Mouse (Mus musculus) cerebellum, postnatal 4 days (tissue): ENCODE data around the gene Usp33.

ENCODE experiments used
- DNase-seq, 2 experiments: peaks; one replicate each; pipeline ENCODE4 v3.0.0; 2022; ENCODE audit warnings: low spot score in 2 of 2, mixed read lengths in 1 of 2

Usp33 gene

GRCm38 (mm10) chr3:152342961-152343517 is 3.2 kb upstream of the Usp33 start:
- no peak for DNase-seq

- peak in 1 of 2 experiments; percentile 47 for DNase-seq
These were observed 409 bp downstream of the Usp33 start for GRCm38 (mm10) chr3:152346633-152347141.

- no peak for DNase-seq
These were observed 949 bp downstream of the Usp33 start for GRCm38 (mm10) chr3:152347227-152347626.

- DNase-seq, result no peak
These were observed 1.9 kb downstream of the Usp33 start for GRCm38 (mm10) chr3:152348011-152348830.

- no peak for DNase-seq
These were observed 4.2 kb downstream of the Usp33 start for GRCm38 (mm10) chr3:152350431-152350830.

GRCm38 (mm10) chr3:152350966-152351365 is 4.7 kb downstream of the Usp33 start:
- no peak for DNase-seq

- no peak for DNase-seq
These were observed 6.0 kb downstream of the Usp33 start for GRCm38 (mm10) chr3:152352289-152352688.

- no peak for DNase-seq
These were observed 7.3 kb downstream of the Usp33 start for GRCm38 (mm10) chr3:152353434-152354177.

- DNase-seq, result no peak
These were observed 9.1 kb downstream of the Usp33 start for GRCm38 (mm10) chr3:152355361-152355760.

- DNase-seq, result no peak
These were observed 10.5 kb downstream of the Usp33 start for GRCm38 (mm10) chr3:152356751-152357150.

GRCm38 (mm10) chr3:152359151-152359550 is 12.9 kb downstream of the Usp33 start:
- DNase-seq, result no peak

- DNase-seq, result no peak
These were observed 17.9 kb downstream of the Usp33 start for GRCm38 (mm10) chr3:152364181-152364580.

- no peak for DNase-seq
These were observed 29.8 kb downstream of the Usp33 start for GRCm38 (mm10) chr3:152376063-152376462.

GRCm38 (mm10) chr3:152384106-152384505 is 37.8 kb downstream of the Usp33 start:
- no peak for DNase-seq

- DNase-seq, result peak; percentile 76 to 94
These were observed 49.3 kb downstream of the Usp33 start, which contains the start of gene Zzz3 for GRCm38 (mm10) chr3:152395350-152396277. Gene Zzz3 (plus strand): TSS chr3:152395473.

GRCm38 (mm10) chr3:152396278-152396987 is 50.2 kb downstream of the Usp33 start:
- peak; percentile 98 to 99 for DNase-seq

- DNase-seq, result no peak
These were observed 50.7 kb downstream of the Usp33 start for GRCm38 (mm10) chr3:152396988-152397314.

- DNase-seq, result no peak
These were observed 51.2 kb downstream of the Usp33 start for GRCm38 (mm10) chr3:152397335-152397940.

GRCm38 (mm10) chr3:152400441-152400840 is 54.2 kb downstream of the Usp33 start:
- no peak for DNase-seq

GRCm38 (mm10) chr3:152400875-152401274 is 54.6 kb downstream of the Usp33 start:
- no peak for DNase-seq
